Mouse (Mus musculus): Measurements from ENCODE around the gene Rc3h2.

The Rc3h2 gene

GRCm38 (mm10) chr2:37422306-37423304, at the start of gene Rc3h2:
Gene Rc3h2, minus strand, starts transcription at chr2:37422903.
- no peak; the same call in 1 of the 2 replicates for TF ChIP-seq GATA4 (IDR thresholded peaks at IDR 0.05; ENCODE audit: insufficient replicate concordance, low read length)

GRCm38 (mm10) chr2:37466266-37466665, 43.6 kb upstream of the Rc3h2 start:
- TF ChIP-seq GATA4 (IDR thresholded peaks at IDR 0.05; ENCODE audit: insufficient replicate concordance, low read length), result no peak

GRCm38 (mm10) chr2:37460707-37461106, 38.0 kb upstream of the Rc3h2 start:
- TF ChIP-seq GATA4 (IDR thresholded peaks at IDR 0.05; ENCODE audit: insufficient replicate concordance, low read length), result no peak

GRCm38 (mm10) chr2:37452376-37452760, 29.7 kb upstream of the Rc3h2 start:
- TF ChIP-seq GATA4 (IDR thresholded peaks at IDR 0.05; ENCODE audit: insufficient replicate concordance, low read length), result no peak

- TF ChIP-seq GATA4 (IDR thresholded peaks at IDR 0.05; ENCODE audit: insufficient replicate concordance, low read length), result no peak
These were observed 29.1 kb upstream of the Rc3h2 start for GRCm38 (mm10) chr2:37451667-37452375.

GRCm38 (mm10) chr2:37442611-37443591, 20.2 kb upstream of the Rc3h2 start, which contains the start of the genes Zbtb26, Zbtb6 and Rabgap1:
Gene Zbtb26, minus strand, starts transcription at chr2:37443135.
Gene Zbtb6, minus strand, starts transcription at chr2:37443171.
Gene Rabgap1, plus strand, starts transcription at chr2:37443279.
- peak; percentile 33; the same call in 1 of the 2 replicates for TF ChIP-seq GATA4 (IDR thresholded peaks at IDR 0.05; ENCODE audit: insufficient replicate concordance, low read length)

GRCm38 (mm10) chr2:37431609-37432008, 8.9 kb upstream of the Rc3h2 start:
- no peak for TF ChIP-seq GATA4 (IDR thresholded peaks at IDR 0.05; ENCODE audit: insufficient replicate concordance, low read length)

GRCm38 (mm10) chr2:37430593-37431464, 8.1 kb upstream of the Rc3h2 start:
- no peak for TF ChIP-seq GATA4 (IDR thresholded peaks at IDR 0.05; ENCODE audit: insufficient replicate concordance, low read length)

- TF ChIP-seq GATA4 (IDR thresholded peaks at IDR 0.05; ENCODE audit: insufficient replicate concordance, low read length), result no peak
These were observed 968 bp upstream of the Rc3h2 start for GRCm38 (mm10) chr2:37423671-37424070.

GRCm38 (mm10) chr2:37421903-37422302, 800 bp downstream of the Rc3h2 start:
- no peak for TF ChIP-seq GATA4 (IDR thresholded peaks at IDR 0.05; ENCODE audit: insufficient replicate concordance, low read length)

- no peak for TF ChIP-seq GATA4 (IDR thresholded peaks at IDR 0.05; ENCODE audit: insufficient replicate concordance, low read length)
These were observed 27.2 kb downstream of the Rc3h2 start for GRCm38 (mm10) chr2:37395539-37395938.

GRCm38 (mm10) chr2:37382921-37383320, 39.8 kb downstream of the Rc3h2 start:
- TF ChIP-seq GATA4 (IDR thresholded peaks at IDR 0.05; ENCODE audit: insufficient replicate concordance, low read length), result no peak

GRCm38 (mm10) chr2:37380189-37380588, 42.5 kb downstream of the Rc3h2 start:
- TF ChIP-seq GATA4 (IDR thresholded peaks at IDR 0.05; ENCODE audit: insufficient replicate concordance, low read length), result no peak

- TF ChIP-seq GATA4 (IDR thresholded peaks at IDR 0.05; ENCODE audit: insufficient replicate concordance, low read length), result no peak
These were observed 46.7 kb downstream of the Rc3h2 start for GRCm38 (mm10) chr2:37376018-37376417.

All from liver, adult (tissue).